Mouse (Mus musculus) brain, embryonic 14.5 days (tissue): ENCODE data around the gene Hadha. TPM values are rescaled to one million over a fixed set of nuclear protein-coding genes. Genes with fewer than 3 reads are reported as not detected.
A peak's percentile ranks its signal among the peaks of the same experiment; 100 is the strongest.

Experiments
- DNase-seq: peaks from one replicate; pipeline ENCODE4 v3.0.0-alpha.2; 2011; ENCODE audit warnings: low read depth
- CTCF ChIP-seq: fragments of 200-500 bp; IDR thresholded peaks from 2 replicates; pipeline ENCODE4 v1.5.1; 2012; ENCODE audit warnings: inconsistent platforms, mild to moderate bottlenecking, moderate library complexity, borderline replicate concordance; ENCODE audit not compliant: insufficient read depth, insufficient read length; ENCODE audit errors: extremely low read depth
- POLR2A ChIP-seq: fragments of 200-500 bp; IDR thresholded peaks from 2 replicates; pipeline ENCODE4 v1.6.1; 2012; ENCODE audit warnings: mild to moderate bottlenecking, inconsistent platforms, borderline replicate concordance; ENCODE audit not compliant: poor library complexity, insufficient read depth, insufficient read length, severe bottlenecking; ENCODE audit errors: extremely low read depth
- polyA plus RNA-seq: library from polyadenylated mRNA; depleted of rRNA; stranded (reverse); fragments of >200 nt; gene quantifications from 2 replicates; pipeline ENCODE4 v1.2.3, GENCODE M21; 2012; rRNA removed

The Hadha gene
- polyA plus RNA-seq, 1 experiment, result 67.3 TPM

GRCm38 (mm10) chr5:30107611-30108041, 47.3 kb downstream of the Hadha start:
- peak; percentile 66 for DNase-seq
- TF ChIP-seq POLR2A (no peak), CTCF (no peak)

GRCm38 (mm10) chr5:30107186-30107585, 47.8 kb downstream of the Hadha start:
- TF ChIP-seq POLR2A, result no peak
- TF ChIP-seq CTCF, result no peak
- DNase-seq, result peak; percentile 92

GRCm38 (mm10) chr5:30106756-30107155, 48.2 kb downstream of the Hadha start:
- TF ChIP-seq POLR2A, result no peak
- no peak for TF ChIP-seq CTCF

GRCm38 (mm10) chr5:30105668-30106300, 49.2 kb downstream of the Hadha start, which contains the start of gene 3110082J24Rik:
TSS of gene 3110082J24Rik (minus strand) at chr5:30106086.
- no peak for TF ChIP-seq POLR2A
- TF ChIP-seq CTCF, result no peak

More at GRCm38 (mm10) chr5:30106756-30107155, 48.2 kb downstream of the Hadha start:
- DNase-seq, result no peak

GRCm38 (mm10) chr5:30104841-30105667, 49.9 kb downstream of the Hadha start, which contains the start of gene Garem2:
TSS of gene Garem2 (plus strand) at chr5:30105161.
- DNase-seq, result peak; percentile 80
- TF ChIP-seq CTCF, result no peak
- TF ChIP-seq POLR2A, result peak; percentile 76

More at GRCm38 (mm10) chr5:30105668-30106300, 49.2 kb downstream of the Hadha start, which contains the start of gene 3110082J24Rik:
- DNase-seq, result peak; percentile 96

GRCm38 (mm10) chr5:30104339-30104738, 50.6 kb downstream of the Hadha start:
- peak; percentile 92 for DNase-seq
- TF ChIP-seq CTCF (peak; percentile 86), POLR2A (no peak)

GRCm38 (mm10) chr5:30103340-30103739, 51.6 kb downstream of the Hadha start:
- no peak for DNase-seq
- no peak for TF ChIP-seq CTCF
- no peak for TF ChIP-seq POLR2A

- no peak for TF ChIP-seq CTCF
- TF ChIP-seq POLR2A, result no peak
- no peak for DNase-seq
Observed at GRCm38 (mm10) chr5:30098260-30098659, 56.7 kb downstream of the Hadha start.

- no peak for DNase-seq
- TF ChIP-seq CTCF, result no peak
- TF ChIP-seq POLR2A, result no peak
Observed at GRCm38 (mm10) chr5:30095731-30096130, 59.2 kb downstream of the Hadha start.

GRCm38 (mm10) chr5:30094399-30094798, 60.6 kb downstream of the Hadha start:
- DNase-seq, result no peak
- TF ChIP-seq POLR2A, result no peak
- no peak for TF ChIP-seq CTCF

- TF ChIP-seq CTCF (no peak), POLR2A (no peak)
- DNase-seq, result no peak
Observed at GRCm38 (mm10) chr5:30092701-30093100, 62.3 kb downstream of the Hadha start.

GRCm38 (mm10) chr5:30072825-30073821, 81.8 kb downstream of the Hadha start, which contains the start of gene Tyms:
TSS of gene Tyms (minus strand) at chr5:30073617.
- peak; percentile 95 for DNase-seq
- TF ChIP-seq CTCF (no peak; the same call in 1 of the 2 replicates), POLR2A (peak; percentile 50; the same call in 1 of the 2 replicates)

- TF ChIP-seq POLR2A, result no peak
- TF ChIP-seq CTCF, result no peak
- peak; percentile 10 for DNase-seq
Observed at GRCm38 (mm10) chr5:30072377-30072776, 82.6 kb downstream of the Hadha start.

GRCm38 (mm10) chr5:30071677-30072076, 83.3 kb downstream of the Hadha start:
- TF ChIP-seq CTCF, result no peak
- TF ChIP-seq POLR2A, result no peak
- DNase-seq, result no peak

Other genes with a start within 250 kb of the Hadha start
- not detected in 2 replicates for gene Il6, start 142.0 kb downstream of the Hadha start, polyA plus RNA-seq
- 43.0 and 72.7 TPM in 2 replicates for gene Tyms, start 81.5 kb downstream of the Hadha start, polyA plus RNA-seq
- 33.4 and 36.6 TPM in 2 replicates for gene Garem2, start 50.0 kb downstream of the Hadha start, polyA plus RNA-seq
- gene 3110082J24Rik, start 49.1 kb downstream of the Hadha start, polyA plus RNA-seq, result 2.9 and 4.3 TPM in 2 replicates
- 37.6 and 47.5 TPM in 2 replicates for gene Hadhb, start 86 bp upstream of the Hadha start, polyA plus RNA-seq
- gene Adgrf3, start 50.6 kb upstream of the Hadha start, polyA plus RNA-seq, result 0.03 TPM in 1 of 2 replicates, not detected in the other
- gene Selenoi, start 77.4 kb upstream of the Hadha start, polyA plus RNA-seq, result 46.1 and 57.4 TPM in 2 replicates
- 2.7 and 4.0 TPM in 2 replicates for gene Drc1, start 126.2 kb upstream of the Hadha start, polyA plus RNA-seq